Mouse (Mus musculus) ES-Bruce4 (cell line): Measurements from ENCODE around the gene Nprl2. TPM values are rescaled to one million over a fixed set of nuclear protein-coding genes. Genes with fewer than 3 reads are reported as not detected.
"Not testable (repeated sequence)": the region's sequence is repeated elsewhere in the genome, so short reads cannot be mapped to it uniquely, and the experiment has no call there.

Source experiments
- H3K27ac ChIP-seq: 2 replicates; pipeline ENCODE4 v1.5.1; 2012; ENCODE audit warnings: low read length, inconsistent platforms; ENCODE audit not compliant: insufficient read depth
- H3K27me3 ChIP-seq: 2 replicates; pipeline ENCODE4 v1.6.1; 2012; ENCODE audit warnings: mild to moderate bottlenecking, low read length, inconsistent platforms; ENCODE audit not compliant: control insufficient read depth, poor library complexity, insufficient read depth, severe bottlenecking
- H3K36me3 ChIP-seq: 2 replicates; pipeline ENCODE4 v1.6.1; 2012; ENCODE audit warnings: inconsistent platforms, mild to moderate bottlenecking, low read length, moderate library complexity; ENCODE audit not compliant: control insufficient read depth, poor library complexity, insufficient read depth, severe bottlenecking
- H3K4me1 ChIP-seq: one replicate; pipeline ENCODE4 v1.8.1; 2011; ENCODE audit warnings: low read length; ENCODE audit not compliant: control insufficient read depth, insufficient read depth
- H3K4me3 ChIP-seq: 2 replicates; pipeline ENCODE4 v1.5.1; 2011; ENCODE audit warnings: low read depth, mild to moderate bottlenecking, low read length
- H3K9ac ChIP-seq: 2 replicates; pipeline ENCODE4 v1.6.1; 2012; ENCODE audit warnings: low read depth, mild to moderate bottlenecking, inconsistent platforms; ENCODE audit not compliant: poor library complexity, severe bottlenecking
- H3K9me3 ChIP-seq: replicated peaks from 2 replicates; pipeline ENCODE4 v1.6.1; 2012; ENCODE audit warnings: mild to moderate bottlenecking, low read length, inconsistent platforms; ENCODE audit not compliant: control insufficient read depth, poor library complexity, insufficient read depth, severe bottlenecking
- CTCF ChIP-seq: IDR thresholded peaks from one replicate; pipeline ENCODE4 v1.8.1; 2011; ENCODE audit warnings: low read depth, low read length
- EP300 ChIP-seq: IDR thresholded peaks from 2 replicates; pipeline ENCODE4 v1.6.1; 2011; ENCODE audit warnings: low read depth, low read length; ENCODE audit not compliant: insufficient read depth
- POLR2A ChIP-seq: IDR thresholded peaks from one replicate; pipeline ENCODE4 v1.8.1; 2011; ENCODE audit warnings: low read length; ENCODE audit not compliant: insufficient read depth
- polyA plus RNA-seq: library from polyadenylated mRNA; stranded (reverse); fragments of >200 nt; gene quantifications from 2 replicates; pipeline ENCODE4 v1.2.4, GENCODE M21; 2011; ENCODE audit warnings: low read depth; ENCODE audit not compliant: missing spikeins, insufficient read depth, insufficient read length

Gene Nprl2
- polyA plus RNA-seq, 1 experiment: 32.7 TPM

DNA sequence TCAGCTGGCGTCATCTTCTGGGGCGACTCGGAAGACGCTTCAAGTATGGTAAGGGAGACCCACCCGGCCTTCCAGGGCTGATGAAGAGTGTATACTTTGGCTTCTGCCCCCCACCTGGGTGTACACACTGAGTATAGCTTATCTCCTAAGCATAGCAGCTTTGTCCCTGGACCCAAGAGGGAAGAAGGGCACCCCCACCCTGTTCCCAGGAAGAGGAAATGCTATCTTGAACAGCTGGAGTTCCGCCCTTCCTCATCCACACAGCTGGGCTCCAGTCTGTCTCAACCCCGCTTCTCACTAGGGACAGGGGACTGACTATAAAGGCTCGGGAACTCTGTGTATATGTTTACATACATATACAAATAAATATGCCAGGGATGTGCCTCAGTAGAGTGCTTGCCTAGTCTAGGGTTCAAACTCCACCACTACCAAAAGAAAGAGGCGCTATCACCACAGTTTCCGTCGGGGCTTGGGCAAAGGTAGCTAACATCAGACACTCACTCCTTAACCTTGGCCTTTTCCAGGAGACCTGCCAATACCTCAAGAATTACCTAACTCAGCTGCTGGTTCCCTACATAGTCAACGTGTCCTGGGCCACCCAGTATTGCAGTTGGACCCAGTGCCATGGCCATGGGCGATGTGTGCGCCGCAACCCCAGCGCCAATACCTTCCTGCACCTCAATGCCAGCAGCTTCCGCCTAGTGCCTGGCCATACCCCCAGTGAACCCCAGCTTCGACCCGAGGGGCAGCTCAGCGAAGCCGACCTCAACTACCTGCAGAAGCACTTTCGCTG, 29.7 kb downstream of the Nprl2 start:
- Histone ChIP-seq H3K4me3 (no peak overlapping the region), H3K27ac (no peak overlapping the region), H3K36me3 (peaks cover 12% of the 10 kb centered on the region), H3K27me3 (no peaks in the 10 kb centered on the region), H3K9me3 (no peaks in the 10 kb centered on the region), H3K9ac (no peak overlapping the region), H3K4me1 (peaks cover 4% of the 10 kb centered on the region)
- TF ChIP-seq EP300: no peak
- no peak for TF ChIP-seq POLR2A
- TF ChIP-seq CTCF: no peak

DNA sequence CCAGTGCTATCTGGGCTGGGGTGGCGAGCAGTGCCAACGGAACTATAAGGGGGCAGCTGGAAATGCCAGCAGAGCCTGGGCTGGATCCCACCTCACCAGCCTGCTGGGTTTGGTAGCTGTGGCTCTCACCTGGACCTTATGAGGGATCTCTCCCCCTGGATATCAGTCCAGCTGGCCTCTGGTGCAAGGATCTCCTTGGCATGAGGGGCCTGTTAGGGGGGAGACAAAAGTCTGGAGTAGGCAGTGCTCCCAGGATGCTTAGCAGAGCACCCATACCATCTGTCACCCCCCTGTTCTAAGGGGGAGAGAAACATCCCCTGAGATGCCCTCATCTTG, 30.3 kb downstream of the Nprl2 start:
- Histone ChIP-seq H3K9me3 (no peaks in the 10 kb centered on the region), H3K4me3 (no peak overlapping the region), H3K27me3 (no peaks in the 10 kb centered on the region), H3K9ac (no peak overlapping the region), H3K4me1 (peaks cover 4% of the 10 kb centered on the region), H3K36me3 (peaks cover 12% of the 10 kb centered on the region), H3K27ac (no peak overlapping the region)
- TF ChIP-seq POLR2A: no peak
- TF ChIP-seq CTCF: no peak
- TF ChIP-seq EP300: no peak

DNA sequence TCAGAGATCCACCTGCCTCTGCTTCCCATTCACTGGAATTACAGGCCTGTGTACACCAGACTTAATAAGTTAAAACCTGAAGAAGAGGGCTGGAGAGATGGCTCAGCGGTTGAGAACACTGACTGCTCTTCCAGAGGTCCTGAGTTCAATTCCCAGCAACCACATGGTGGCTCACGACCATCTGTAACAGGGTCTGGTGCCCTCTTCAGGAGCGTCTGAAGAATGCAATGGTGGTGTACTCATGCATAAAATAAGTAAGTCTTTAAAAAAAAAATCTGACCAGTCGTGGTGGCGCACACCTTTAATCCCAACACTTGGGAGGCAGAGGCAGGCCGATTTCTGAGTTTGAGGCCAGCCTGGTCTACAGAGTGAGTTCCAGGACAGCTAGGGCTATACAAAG, 31.7 kb downstream of the Nprl2 start:
- peaks cover 12% of the 10 kb centered on the region for H3K36me3 ChIP-seq
- not testable (repeated sequence) for H3K4me1 ChIP-seq, H3K27ac ChIP-seq, H3K4me3 ChIP-seq, H3K9ac ChIP-seq, H3K27me3 ChIP-seq, H3K9me3 ChIP-seq
- TF ChIP-seq CTCF: peak; percentile 31

DNA sequence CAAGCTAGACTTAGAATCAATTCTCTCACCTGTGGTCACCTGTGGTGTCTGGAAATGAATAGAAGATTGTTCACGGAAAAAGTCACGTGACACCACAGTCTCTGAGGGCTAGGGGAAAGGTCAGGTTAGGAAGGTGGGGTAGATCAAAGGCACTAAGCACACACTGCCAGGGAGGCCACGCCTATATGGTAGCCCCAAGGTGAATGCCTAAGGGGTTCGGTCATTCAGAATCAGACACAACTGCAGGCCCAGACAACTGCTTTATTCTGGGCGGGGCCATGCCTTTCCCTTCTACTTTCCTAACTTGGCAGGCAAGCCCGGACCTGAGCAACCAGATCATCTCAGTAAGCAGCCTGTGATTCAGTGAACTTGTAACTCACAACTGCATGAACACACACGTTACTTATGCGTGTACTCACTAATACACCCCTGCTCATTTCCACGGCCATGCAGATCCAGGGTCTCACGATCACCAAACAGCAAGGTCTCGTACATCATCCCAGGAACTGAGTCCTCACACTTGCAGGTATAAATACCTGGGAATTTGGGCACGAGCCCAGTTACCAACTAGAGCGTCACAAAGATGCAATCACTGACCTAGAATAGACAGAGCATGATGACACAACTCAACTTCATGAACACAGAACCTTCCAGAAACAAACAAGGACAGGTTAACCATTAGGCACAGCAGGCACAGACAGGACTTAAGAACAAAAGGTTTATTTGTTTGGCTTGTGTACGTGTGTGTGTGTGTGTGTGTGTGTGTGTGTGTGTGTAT, 33.7 kb downstream of the Nprl2 start:
- TF ChIP-seq CTCF: no peak
- peak; percentile 96 for TF ChIP-seq EP300
- TF ChIP-seq POLR2A: no peak
- H3K27ac ChIP-seq: peak overlapping the region; percentile 89
- peaks cover 12% of the 10 kb centered on the region for H3K36me3 ChIP-seq
- H3K4me3 ChIP-seq: no peak overlapping the region
- H3K4me1 ChIP-seq: peaks cover 2% of the 10 kb centered on the region
- H3K9me3 ChIP-seq: no peaks in the 10 kb centered on the region
- no peaks in the 10 kb centered on the region for H3K27me3 ChIP-seq
- peak overlapping the region; percentile 3 for H3K9ac ChIP-seq

DNA sequence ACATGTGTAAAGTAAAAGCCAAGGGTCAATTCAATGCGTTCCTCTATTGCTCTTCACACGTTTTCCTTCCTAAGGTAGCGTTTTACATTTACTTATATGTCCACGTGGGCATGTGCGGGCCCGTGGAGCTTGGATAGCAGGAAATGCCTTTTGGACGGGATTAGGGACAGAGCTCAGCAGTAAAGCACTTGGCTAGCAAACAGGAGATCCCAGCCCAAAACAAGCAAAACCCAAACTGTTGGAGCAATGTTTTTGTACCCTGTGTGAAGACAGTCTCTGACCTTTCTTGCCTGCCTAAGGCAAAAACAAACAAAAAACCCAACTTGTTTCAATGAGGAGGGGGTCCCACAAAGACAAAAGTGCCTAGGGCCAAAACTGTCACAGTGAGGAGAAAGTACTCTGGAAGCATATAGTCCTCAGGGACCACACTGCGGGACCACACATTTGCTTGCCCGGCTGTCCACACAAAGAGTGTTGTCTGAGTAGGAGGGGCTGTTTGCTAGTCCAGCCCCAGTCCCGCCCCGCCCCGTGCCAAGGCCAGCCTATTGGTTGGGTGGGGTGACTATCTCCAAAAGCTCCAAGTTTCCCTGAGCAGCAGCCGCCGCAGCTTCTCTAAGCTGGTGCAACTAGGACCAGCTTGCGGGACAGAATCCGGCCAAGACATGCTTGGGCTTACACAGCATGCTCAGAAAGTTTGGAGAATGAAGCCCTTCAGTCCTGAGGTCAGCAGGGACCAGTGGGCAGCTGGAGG, 34.5 kb downstream of the Nprl2 start, which contains the start of gene Hyal1:
Gene Hyal1 (plus strand): TSS at position 571 of the 751 bp plus-strand sequence.
- H3K27ac ChIP-seq: peak within 1 kb of the TSS; percentile 89
- H3K27me3 ChIP-seq: no peaks in the 10 kb centered on the region
- peaks cover 2% of the 10 kb centered on the region for H3K4me1 ChIP-seq
- peak within 1 kb of the TSS; percentile 85 for H3K4me3 ChIP-seq
- H3K36me3 ChIP-seq: peaks cover 10% of the 10 kb centered on the region
- TF ChIP-seq POLR2A (peak; percentile 60), EP300 (no peak)
- no peaks in the 10 kb centered on the region for H3K9me3 ChIP-seq
- peak within 1 kb of the TSS; percentile 47 for H3K9ac ChIP-seq
